Mouse (Mus musculus) spleen, adult 2 months (tissue): ENCODE measurements around the gene Gm21987. TPM values are rescaled to one million over a fixed set of nuclear protein-coding genes. Genes with fewer than 3 reads are reported as not detected.

ENCODE experiments used
- DNase-seq, 2 experiments: peaks; one replicate each; pipeline versions ENCODE4 v3.0.0 to v3.0.0-alpha.2; 2012 to 2021; ENCODE audit warnings: low spot score in 2 of 2, low read depth in 1 of 2
- H3K27ac ChIP-seq: fragments of 200-500 bp; 2 replicates; pipeline ENCODE4 v1.5.1; 2012; ENCODE audit warnings: low read length, inconsistent platforms; ENCODE audit not compliant: insufficient read depth
- H3K27me3 ChIP-seq: fragments of 200-500 bp; 2 replicates; pipeline ENCODE4 v1.6.1; 2012; ENCODE audit warnings: mild to moderate bottlenecking, moderate library complexity, low read length, inconsistent platforms; ENCODE audit not compliant: control insufficient read depth, insufficient read depth
- H3K36me3 ChIP-seq: fragments of 200-500 bp; 2 replicates; pipeline ENCODE4 v1.6.1; 2012; ENCODE audit warnings: mild to moderate bottlenecking, low read length, inconsistent platforms; ENCODE audit not compliant: control insufficient read depth, insufficient read depth
- H3K4me1 ChIP-seq: fragments of 200-500 bp; 2 replicates; pipeline ENCODE4 v1.6.1; 2011; ENCODE audit warnings: inconsistent platforms; ENCODE audit not compliant: control insufficient read depth, insufficient read depth, insufficient read length
- H3K4me3 ChIP-seq: fragments of 200-500 bp; 2 replicates; pipeline ENCODE4 v1.5.1; 2011; ENCODE audit warnings: mild to moderate bottlenecking, inconsistent platforms; ENCODE audit not compliant: insufficient read depth, insufficient read length; ENCODE audit errors: extremely low read depth
- CTCF ChIP-seq: fragments of 200-500 bp; IDR thresholded peaks from 2 replicates; pipeline ENCODE4 v1.5.1; 2011; ENCODE audit warnings: mild to moderate bottlenecking, inconsistent platforms; ENCODE audit not compliant: insufficient read depth, insufficient read length, insufficient replicate concordance; ENCODE audit errors: extremely low read depth
- POLR2A ChIP-seq: fragments of 200-500 bp; IDR thresholded peaks from 2 replicates; pipeline ENCODE4 v1.6.1; 2011; ENCODE audit warnings: low read depth, low read length, inconsistent platforms
- WGBS: fragments of 180-500 bp; shearing (Covaris S2); methylation state at CpG from one replicate; pipeline ENCODE4 v1.1.7; 2018; 5-methylcytosine and 5-hydroxymethylcytosine counted together
- polyA plus RNA-seq: library from polyadenylated mRNA; depleted of rRNA; stranded (reverse); fragments of >200 nt; gene quantifications from 2 replicates; pipeline ENCODE4 v1.2.3, GENCODE M21; 2012

The Gm21987 gene
- polyA plus RNA-seq, 1 experiment: not detected

DNA sequence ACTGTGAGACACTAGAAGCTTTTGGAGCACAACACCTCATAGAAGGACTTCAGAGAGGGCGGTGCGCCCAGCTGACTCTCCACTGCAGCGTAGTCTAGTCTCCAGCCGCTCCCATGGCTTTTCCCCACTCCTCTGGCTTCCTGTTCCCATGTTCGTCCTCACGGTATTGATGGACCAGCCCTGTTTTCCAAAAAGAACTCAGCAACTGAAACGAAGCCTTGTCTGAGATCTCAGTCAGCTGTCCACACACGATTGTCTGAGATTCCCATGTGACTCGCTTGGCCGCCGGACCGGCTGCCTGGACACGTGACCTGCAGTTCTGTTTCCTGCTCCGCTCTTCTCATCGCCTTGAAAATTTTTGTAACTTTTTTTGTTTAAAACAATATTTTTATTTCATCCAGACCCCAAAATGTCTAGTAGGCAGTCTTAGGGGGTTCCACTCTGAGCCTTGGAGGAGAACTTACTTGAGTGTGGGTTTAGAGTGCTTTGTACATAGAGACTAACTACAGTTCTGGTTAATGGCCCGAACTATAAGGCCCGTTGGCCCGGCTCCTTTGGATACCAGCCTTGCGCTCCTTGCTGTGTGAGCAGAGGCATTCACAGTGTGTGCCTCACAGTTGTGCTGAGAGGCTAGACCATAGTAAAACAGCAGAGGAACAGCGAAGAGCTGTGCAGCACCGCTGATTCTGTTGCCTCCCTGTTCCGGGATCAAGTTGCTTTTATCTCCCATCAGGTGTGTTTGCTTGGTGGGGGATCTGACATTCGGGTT, 45.5 kb downstream of the Gm21987 start:
- H3K27me3 ChIP-seq: no peaks in the 10 kb centered on the region
- TF ChIP-seq POLR2A: no peak
- TF ChIP-seq CTCF: no peak
- H3K4me3 ChIP-seq: no peak overlapping the region
- no peak overlapping the region for H3K27ac ChIP-seq
- DNase-seq: no peak
- H3K36me3 ChIP-seq: no peaks in the 10 kb centered on the region
- WGBS: 89% methylated on average over 23 of the region's 23 CpGs
- peaks cover 5% of the 10 kb centered on the region; the same call in 1 of the 2 replicates for H3K4me1 ChIP-seq

DNA sequence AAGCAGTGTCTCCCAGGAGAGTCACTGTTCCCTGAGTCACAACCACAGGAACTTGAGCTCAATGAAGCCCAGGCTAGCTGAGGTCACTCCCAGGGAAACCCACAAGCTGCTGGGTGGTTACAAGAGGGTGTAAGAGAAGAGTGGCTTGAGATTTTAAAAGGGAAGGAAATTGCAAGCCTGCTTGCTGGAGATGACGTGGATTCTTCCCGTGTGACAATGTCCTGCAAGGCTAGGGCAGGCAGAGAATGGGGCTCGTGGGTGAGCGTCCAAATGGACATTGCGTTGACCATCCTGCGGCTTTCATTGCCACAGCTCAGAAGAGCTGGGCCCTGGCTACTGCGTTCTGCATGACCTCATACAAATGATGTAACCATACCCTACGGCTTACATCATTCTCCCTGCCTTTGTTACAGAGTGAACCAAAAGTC, 47.4 kb downstream of the Gm21987 start:
- H3K36me3 ChIP-seq: no peaks in the 10 kb centered on the region
- WGBS: 66% methylated on average over 8 of the region's 8 CpGs
- H3K4me1 ChIP-seq: peaks cover 7% of the 10 kb centered on the region; the same call in 1 of the 2 replicates
- TF ChIP-seq POLR2A: no peak
- no peak for TF ChIP-seq CTCF
- H3K27ac ChIP-seq: no peak overlapping the region
- DNase-seq: no peak
- no peaks in the 10 kb centered on the region for H3K27me3 ChIP-seq
- no peak overlapping the region for H3K4me3 ChIP-seq

DNA sequence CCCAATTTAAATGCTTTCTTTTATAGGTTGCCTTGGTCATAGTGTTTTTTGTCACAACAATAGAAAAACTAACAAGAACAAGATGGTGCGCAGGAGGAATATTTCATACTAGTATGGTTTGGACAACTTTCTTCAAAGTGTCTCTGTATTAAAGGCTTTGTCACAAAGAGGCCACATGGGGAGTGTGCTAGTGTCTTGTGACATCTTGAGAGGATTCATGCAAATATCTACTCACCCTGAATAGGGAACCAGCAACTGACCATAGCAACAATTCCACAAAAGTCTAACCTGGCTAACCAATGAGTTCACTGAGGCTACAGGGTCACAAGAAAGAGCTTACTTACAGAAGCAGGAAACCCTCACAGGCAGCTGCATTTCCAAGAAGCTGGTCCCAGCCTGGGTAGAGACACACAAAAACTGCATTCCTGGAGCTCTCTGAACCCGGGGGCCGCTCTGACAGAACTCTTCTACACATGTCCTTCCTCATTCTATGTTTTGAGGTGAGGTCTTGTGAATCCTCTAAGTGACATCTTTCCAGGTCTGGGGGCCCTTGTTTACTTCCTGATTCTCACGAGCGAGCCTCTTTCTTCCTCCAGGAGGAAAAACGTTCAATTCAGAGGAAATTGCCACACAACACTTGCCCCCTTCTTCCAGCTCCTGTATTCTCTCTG, 48.4 kb downstream of the Gm21987 start:
- DNase-seq: no peak
- TF ChIP-seq CTCF: no peak
- TF ChIP-seq POLR2A: no peak
- H3K4me3 ChIP-seq: no peak overlapping the region

DNA sequence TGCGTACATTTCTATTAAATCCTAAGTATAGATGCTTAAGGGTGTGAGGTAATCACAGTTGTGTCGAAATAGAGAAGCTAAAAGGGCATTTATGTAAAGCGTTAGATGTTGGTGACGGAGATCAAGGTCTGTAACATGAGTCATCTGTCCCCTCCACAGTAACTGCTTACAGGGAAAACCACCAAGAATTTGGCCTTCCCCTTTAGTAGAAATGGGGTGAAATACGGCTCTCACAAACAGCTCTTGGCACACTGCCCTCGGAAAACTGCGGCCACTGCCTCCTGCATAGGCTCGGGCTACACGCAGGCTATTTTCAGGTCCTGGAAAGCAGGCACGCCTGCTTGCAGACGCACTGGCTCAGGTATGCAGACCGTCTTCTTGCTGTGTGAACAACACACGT, 49.3 kb downstream of the Gm21987 start:
- 19% methylated on average over 13 of the region's 13 CpGs for WGBS
- DNase-seq: no peak
- Histone ChIP-seq H3K36me3 (no peaks in the 10 kb centered on the region), H3K27ac (peak overlapping the region; percentile 20; the same call in 1 of the 2 replicates), H3K4me3 (no peak overlapping the region), H3K4me1 (peaks cover 14% of the 10 kb centered on the region; the same call in 1 of the 2 replicates), H3K27me3 (no peaks in the 10 kb centered on the region)
- no peak for TF ChIP-seq CTCF

More for the DNA sequence above, 48.4 kb downstream of the Gm21987 start:
- Histone ChIP-seq H3K27ac (no peak overlapping the region), H3K27me3 (no peaks in the 10 kb centered on the region), H3K36me3 (no peaks in the 10 kb centered on the region), H3K4me1 (peaks cover 14% of the 10 kb centered on the region; the same call in 1 of the 2 replicates)
- 35% methylated on average over 6 of the region's 6 CpGs for WGBS

DNA sequence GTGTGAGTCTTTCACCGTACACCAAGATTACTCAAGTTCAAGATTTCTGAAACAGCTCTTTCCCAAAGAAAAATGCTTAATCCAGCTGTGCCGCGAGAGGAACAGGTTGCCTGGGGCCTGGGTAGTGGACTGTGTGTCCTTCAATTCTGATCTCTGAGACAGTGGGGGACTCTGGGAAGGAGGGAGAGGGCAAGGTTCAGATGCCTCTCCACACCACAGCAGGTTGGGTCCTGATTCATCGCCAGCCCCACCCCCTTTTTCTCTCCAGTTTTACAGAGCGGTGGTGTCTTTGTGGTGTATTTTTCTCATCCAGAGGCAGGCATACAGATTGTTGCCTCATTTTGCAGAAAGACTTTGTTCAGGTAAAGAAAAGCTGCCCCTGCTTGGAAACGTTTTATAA, 51.4 kb downstream of the Gm21987 start:
- H3K27ac ChIP-seq: no peak overlapping the region
- no peak for DNase-seq
- no peak overlapping the region for H3K4me3 ChIP-seq
- TF ChIP-seq POLR2A (no peak), CTCF (no peak)
- peaks cover 16% of the 10 kb centered on the region; the same call in 1 of the 2 replicates for H3K4me1 ChIP-seq
- WGBS: 95% methylated on average over 6 of the region's 6 CpGs
- H3K27me3 ChIP-seq: no peaks in the 10 kb centered on the region
- no peaks in the 10 kb centered on the region for H3K36me3 ChIP-seq

DNA sequence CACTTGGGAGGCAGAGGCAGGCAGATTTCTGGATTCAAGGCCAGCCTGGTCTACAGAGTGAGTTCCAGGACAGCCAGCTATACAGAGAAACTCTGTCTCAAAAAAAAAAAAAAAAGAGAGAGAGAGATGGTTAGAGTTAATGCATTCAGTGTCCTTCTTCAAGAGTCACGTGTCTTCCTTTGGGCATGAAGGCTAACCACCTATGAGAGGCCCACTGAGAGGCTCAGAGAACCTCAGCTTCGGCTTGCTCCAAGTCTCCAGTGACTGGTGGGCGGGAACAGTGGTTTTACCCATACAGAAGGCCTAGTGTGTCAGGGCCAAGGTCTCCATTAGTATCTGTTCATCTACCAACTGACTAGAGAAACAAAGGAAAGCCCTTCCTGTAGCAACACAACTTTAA, 52.2 kb downstream of the Gm21987 start:
- Histone ChIP-seq H3K27ac (peak overlapping the region; percentile 44; the same call in 1 of the 2 replicates), H3K4me1 (peaks cover 20% of the 10 kb centered on the region; the same call in 1 of the 2 replicates), H3K36me3 (no peaks in the 10 kb centered on the region), H3K4me3 (no peak overlapping the region), H3K27me3 (no peaks in the 10 kb centered on the region)
- no peak for DNase-seq
- 51% methylated on average over 3 of the region's 3 CpGs for WGBS
- TF ChIP-seq POLR2A (no peak), CTCF (no peak)
